Mouse (Mus musculus) lung, embryonic 14.5 days (tissue): ENCODE measurements at regions not wholly inside any gene's neighbourhood (a gene's known extent, or its start where the extent isn't known, plus 50 kb on each side); places are given as distances from the start of the nearest gene placed in this dataset.

Experiments
- ATAC-seq: fragments of 200-750 bp; cut with Nextera tagmentation; 2 replicates; pipeline ENCODE4 v1.8.0; 2017; ENCODE audit warnings: mild to moderate bottlenecking, moderate TSS enrichment, moderate library complexity; ENCODE audit not compliant: insufficient read depth
- DNase-seq: peaks from one replicate; pipeline ENCODE4 v3.0.0-alpha.2; 2015
- H3K27ac ChIP-seq: fragments of 300-500 bp; sonication (generic); 2 replicates; pipeline ENCODE4 v1.5.1; 2014; ENCODE audit warnings: low read depth, mild to moderate bottlenecking, moderate library complexity
- H3K27me3 ChIP-seq: fragments of 300-500 bp; sonication (generic); 2 replicates; pipeline ENCODE4 v1.6.1; 2014; ENCODE audit warnings: low read length, control low read depth; ENCODE audit not compliant: insufficient read depth
- H3K36me3 ChIP-seq: fragments of 300-500 bp; sonication (generic); 2 replicates; pipeline ENCODE4 v1.6.1; 2014; ENCODE audit warnings: control low read depth; ENCODE audit not compliant: insufficient read depth
- H3K4me1 ChIP-seq: fragments of 300-500 bp; sonication (generic); 2 replicates; pipeline ENCODE4 v1.6.1; 2014; ENCODE audit warnings: antibody characterized with exemption, control low read depth; ENCODE audit not compliant: insufficient read depth
- H3K4me2 ChIP-seq: fragments of 300-500 bp; sonication (generic); 2 replicates; pipeline ENCODE4 v1.6.1; 2014; ENCODE audit warnings: mild to moderate bottlenecking
- H3K4me3 ChIP-seq: fragments of 300-500 bp; sonication (generic); 2 replicates; pipeline ENCODE4 v1.5.1; 2014; ENCODE audit warnings: low read depth, low read length
- H3K9ac ChIP-seq: fragments of 300-500 bp; sonication (generic); 2 replicates; pipeline ENCODE4 v1.6.1; 2014
- H3K9me3 ChIP-seq: fragments of 300-500 bp; sonication (generic); 2 replicates; pipeline ENCODE4 v1.6.1; 2016; ENCODE audit warnings: low read depth, low read length, control low read depth
- CTCF ChIP-seq: IDR thresholded peaks from 2 replicates; pipeline ENCODE4 v1.5.1; 2016; ENCODE audit warnings: antibody characterized with exemption, low read depth
- WGBS: fragments of 180-500 bp; shearing (Covaris S2); extraction: QIAGEN DNeasy Blood & Tissue Kit; methylation state at CpG from one replicate; pipeline ENCODE4 v1.1.7; 2014; 5-methylcytosine and 5-hydroxymethylcytosine counted together

DNA sequence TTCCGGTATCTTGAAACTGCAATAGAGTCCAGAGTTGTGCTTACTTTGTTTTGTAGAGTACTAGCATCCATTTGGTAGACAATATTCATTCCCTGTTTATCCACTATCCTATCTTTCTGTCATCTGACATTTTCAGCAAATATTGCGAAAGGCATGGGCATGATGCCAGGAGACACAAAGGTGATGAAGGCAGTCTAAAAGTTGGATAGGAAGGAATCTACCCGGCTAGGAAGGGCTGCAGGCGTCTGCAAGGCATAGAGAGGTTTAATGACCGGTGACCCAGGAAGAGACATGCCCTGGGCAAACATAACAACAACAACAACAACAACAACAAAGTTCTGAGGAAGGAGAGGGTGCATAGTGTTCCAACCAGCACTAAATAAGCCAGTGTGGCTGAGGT, 139.4 kb downstream of the Nkx6-1 start:
- Histone ChIP-seq H3K4me1 (no peaks in the 10 kb centered on the region), H3K27ac (no peak overlapping the region), H3K4me3 (no peak overlapping the region), H3K9me3 (no peaks in the 10 kb centered on the region), H3K36me3 (no peaks in the 10 kb centered on the region), H3K27me3 (0 out of 2 replicates have a peak, but pooled peaks cover 8% of the 10 kb centered on the region), H3K4me2 (no peak overlapping the region), H3K9ac (no peak overlapping the region)
- WGBS = 63% methylated on average over 5 of the region's 5 CpGs
- no peak for ATAC-seq
- no peak for DNase-seq
- no peak for TF ChIP-seq CTCF

DNA sequence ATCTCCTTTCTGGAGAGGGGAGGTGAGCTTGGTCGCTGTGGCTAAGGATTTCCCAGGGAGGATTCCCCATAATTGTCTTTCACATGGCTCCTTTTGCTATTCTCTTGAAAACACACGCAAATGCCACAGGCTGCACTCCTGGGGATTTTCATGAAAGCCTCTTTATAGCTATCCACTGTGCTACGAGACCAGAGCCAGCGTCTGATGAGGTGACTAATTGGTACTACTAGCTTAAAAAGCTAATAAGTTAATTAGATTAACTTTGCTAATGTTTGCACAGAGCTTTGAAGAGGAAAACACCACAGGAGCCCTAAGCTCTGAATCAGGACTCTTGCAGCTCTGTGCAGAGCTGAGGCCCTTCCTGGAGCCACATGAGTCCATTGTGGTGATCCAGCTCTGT, 140.1 kb downstream of the Nkx6-1 start:
- H3K9ac ChIP-seq = no peak overlapping the region
- ATAC-seq (no peak), DNase-seq (no peak)
- H3K4me2 ChIP-seq = no peak overlapping the region
- no peak for TF ChIP-seq CTCF
- no peak overlapping the region for H3K27ac ChIP-seq
- no peaks in the 10 kb centered on the region for H3K36me3 ChIP-seq
- no peaks in the 10 kb centered on the region for H3K4me1 ChIP-seq
- WGBS = 45% methylated on average over 4 of the region's 4 CpGs
- no peaks in the 10 kb centered on the region for H3K9me3 ChIP-seq
- no peak overlapping the region for H3K4me3 ChIP-seq
- H3K27me3 ChIP-seq = 0 out of 2 replicates have a peak, but pooled peaks cover 8% of the 10 kb centered on the region

DNA sequence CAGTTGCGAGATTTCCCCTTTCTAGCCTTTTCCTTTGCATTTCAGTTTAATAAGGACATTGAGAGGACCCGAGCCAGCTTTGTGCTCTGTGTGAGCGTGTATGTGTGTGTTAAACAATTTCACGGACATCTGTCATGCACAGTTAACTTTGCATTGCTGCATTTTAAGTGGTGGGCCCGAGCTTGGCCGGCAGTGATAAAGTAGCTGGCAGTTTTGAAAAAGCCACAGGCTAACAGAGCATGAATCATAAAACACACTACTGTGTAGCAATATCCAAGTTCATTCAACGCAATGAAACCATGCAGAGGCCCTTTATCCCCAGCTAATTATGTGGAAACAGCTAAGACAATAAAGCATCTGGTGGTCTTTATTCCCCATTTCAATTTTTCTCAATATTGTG, 140.9 kb downstream of the Nkx6-1 start:
- Histone ChIP-seq H3K27ac (no peak overlapping the region), H3K9ac (no peak overlapping the region), H3K27me3 (0 out of 2 replicates have a peak, but pooled peaks cover 8% of the 10 kb centered on the region), H3K4me2 (no peak overlapping the region), H3K9me3 (no peaks in the 10 kb centered on the region), H3K36me3 (no peaks in the 10 kb centered on the region), H3K4me1 (no peaks in the 10 kb centered on the region), H3K4me3 (no peak overlapping the region)
- ATAC-seq (peak; percentile 28; the same call in 1 of the 2 replicates), DNase-seq (peak; percentile 34)
- 21% methylated on average over 7 of the region's 7 CpGs for WGBS
- TF ChIP-seq CTCF = no peak

DNA sequence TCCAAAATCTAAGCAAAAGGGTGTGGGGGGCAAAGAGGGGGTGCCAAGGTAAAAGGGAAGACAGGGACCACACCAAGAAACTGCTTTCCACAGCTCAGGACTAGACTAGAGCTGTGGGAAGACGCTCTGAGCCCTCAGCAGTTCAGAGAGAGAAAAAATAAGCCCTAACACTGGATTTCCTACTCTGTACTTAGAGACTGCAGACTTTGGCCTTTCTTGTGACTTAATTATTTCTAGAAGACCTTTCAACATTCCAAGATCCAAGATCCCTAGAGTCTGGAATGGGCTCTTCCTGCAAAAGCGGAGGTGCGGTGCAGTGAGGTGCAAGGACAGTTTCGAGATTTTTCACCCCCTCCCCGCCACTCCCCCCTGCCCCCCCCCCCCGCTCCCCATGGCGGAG, 141.3 kb downstream of the Nkx6-1 start:
- 44% methylated on average over 7 of the region's 7 CpGs for WGBS
- H3K27me3 ChIP-seq = 0 out of 2 replicates have a peak, but pooled peaks cover 8% of the 10 kb centered on the region
- no peaks in the 10 kb centered on the region for H3K9me3 ChIP-seq
- H3K27ac ChIP-seq = no peak overlapping the region
- DNase-seq = peak; percentile 10
- no peak overlapping the region for H3K9ac ChIP-seq
- no peak overlapping the region for H3K4me2 ChIP-seq
- no peaks in the 10 kb centered on the region for H3K36me3 ChIP-seq
- TF ChIP-seq CTCF = no peak
- ATAC-seq = no peak
- H3K4me1 ChIP-seq = no peaks in the 10 kb centered on the region
- no peak overlapping the region for H3K4me3 ChIP-seq

DNA sequence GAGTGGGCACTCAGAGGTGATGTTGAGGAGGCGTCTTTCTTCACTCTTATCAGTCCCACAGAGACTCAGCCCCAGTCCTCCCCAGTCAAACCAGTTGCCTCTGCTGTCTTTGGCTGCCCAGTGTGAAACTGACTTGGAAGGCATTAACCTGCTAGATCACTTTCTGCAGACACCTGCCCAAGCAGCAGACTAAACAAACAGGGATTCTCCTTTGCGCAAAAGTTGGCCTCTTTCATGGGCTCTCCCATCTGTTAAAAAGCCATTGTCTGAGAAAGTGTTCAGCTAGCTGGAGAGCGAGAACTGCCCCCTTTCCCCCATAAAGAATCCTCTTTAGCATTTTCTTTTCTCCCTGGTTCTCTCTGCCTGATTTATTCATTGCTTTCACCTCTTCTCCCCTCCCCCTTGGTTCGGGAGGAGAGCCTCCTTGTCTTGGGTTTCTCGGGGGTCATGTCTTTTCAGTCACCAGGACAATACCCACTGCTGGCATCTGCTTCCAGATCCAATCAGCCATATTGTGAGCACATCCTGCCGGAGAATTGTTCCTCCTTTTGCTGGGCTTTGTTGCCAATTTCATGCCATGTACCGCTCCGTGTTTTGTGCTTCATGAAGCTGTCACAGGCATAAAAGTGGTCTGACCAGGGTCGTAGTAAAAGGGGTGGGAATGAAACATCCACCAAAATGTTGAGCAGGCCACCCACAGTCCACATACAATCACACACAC, 143.7 kb downstream of the Nkx6-1 start:
- ATAC-seq (no peak), DNase-seq (no peak)
- H3K4me2 ChIP-seq = no peak overlapping the region
- H3K27ac ChIP-seq = no peak overlapping the region
- H3K36me3 ChIP-seq = no peaks in the 10 kb centered on the region
- WGBS = 45% methylated on average over 9 of the region's 9 CpGs
- no peak overlapping the region for H3K9ac ChIP-seq
- no peak for TF ChIP-seq CTCF
- H3K27me3 ChIP-seq = 0 out of 2 replicates have a peak, but pooled peaks cover 8% of the 10 kb centered on the region
- no peaks in the 10 kb centered on the region for H3K9me3 ChIP-seq
- no peak overlapping the region for H3K4me3 ChIP-seq
- no peaks in the 10 kb centered on the region for H3K4me1 ChIP-seq

- Histone ChIP-seq H3K9ac (no peak overlapping the region), H3K36me3 (no peaks in the 10 kb centered on the region), H3K4me3 (no peak overlapping the region), H3K9me3 (no peaks in the 10 kb centered on the region), H3K27ac (no peak overlapping the region), H3K4me2 (no peak overlapping the region), H3K4me1 (no peaks in the 10 kb centered on the region), H3K27me3 (0 out of 2 replicates have a peak, but pooled peaks cover 4% of the 10 kb centered on the region)
- TF ChIP-seq CTCF = no peak
- DNase-seq = peak; percentile 35
- no peak for ATAC-seq
- WGBS = 47% methylated on average over 14 of the region's 14 CpGs
Observed at GRCm38 (mm10) chr5:101518791-101519547, 145.8 kb downstream of the Nkx6-1 start.

GRCm38 (mm10) chr5:101497698-101498048, 167.1 kb downstream of the Nkx6-1 start:
- Histone ChIP-seq H3K9me3 (no peaks in the 10 kb centered on the region), H3K27me3 (no peaks in the 10 kb centered on the region), H3K9ac (no peak overlapping the region), H3K4me3 (no peak overlapping the region), H3K4me2 (no peak overlapping the region), H3K27ac (no peak overlapping the region), H3K4me1 (no peaks in the 10 kb centered on the region), H3K36me3 (no peaks in the 10 kb centered on the region)
- WGBS = 88% methylated on average over 14 of the region's 14 CpGs
- TF ChIP-seq CTCF = no peak
- no peak for ATAC-seq
- no peak for DNase-seq
